Mouse (Mus musculus): ENCODE measurements around the gene Sfi1.
"Not testable (repeated sequence)": the region's sequence is repeated elsewhere in the genome, so short reads cannot be mapped to it uniquely, and the experiment has no call there.

The Sfi1 gene

GRCm38 (mm10) chr11:3193363-3193762 lies at the start of gene Sfi1:
Gene Sfi1 (minus strand): TSS chr11:3193463.
- DNase-seq (ENCODE audit: low read depth): no peak

- no peak for DNase-seq (ENCODE audit: low read depth)
These were observed 49.1 kb upstream of the Sfi1 start for GRCm38 (mm10) chr11:3242395-3242794.

DNA sequence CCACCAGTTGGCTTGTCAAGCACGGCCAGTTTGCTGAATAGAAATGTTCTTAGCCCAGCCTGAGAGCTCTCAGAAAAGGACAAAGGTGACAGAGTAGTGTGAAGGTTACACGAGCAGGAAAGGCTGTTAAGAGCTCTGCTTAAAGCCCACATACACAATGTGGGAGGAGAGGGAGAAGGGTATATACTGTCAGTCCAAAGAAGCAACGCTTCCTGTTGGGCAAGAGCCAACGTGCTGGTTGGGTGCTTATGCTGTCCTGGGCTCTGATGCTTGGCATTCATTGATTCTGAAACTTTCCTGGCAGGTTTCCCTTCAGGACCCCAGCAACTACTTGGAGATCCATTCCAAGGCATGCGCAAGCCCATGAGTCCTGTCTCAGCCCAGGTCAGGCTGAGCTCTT lies 42.0 kb upstream of the Sfi1 start:
- DNase-seq (ENCODE audit: low read depth): no peak

GRCm38 (mm10) chr11:3233704-3234103 lies 40.4 kb upstream of the Sfi1 start:
- no peak for DNase-seq (ENCODE audit: low read depth)

DNA sequence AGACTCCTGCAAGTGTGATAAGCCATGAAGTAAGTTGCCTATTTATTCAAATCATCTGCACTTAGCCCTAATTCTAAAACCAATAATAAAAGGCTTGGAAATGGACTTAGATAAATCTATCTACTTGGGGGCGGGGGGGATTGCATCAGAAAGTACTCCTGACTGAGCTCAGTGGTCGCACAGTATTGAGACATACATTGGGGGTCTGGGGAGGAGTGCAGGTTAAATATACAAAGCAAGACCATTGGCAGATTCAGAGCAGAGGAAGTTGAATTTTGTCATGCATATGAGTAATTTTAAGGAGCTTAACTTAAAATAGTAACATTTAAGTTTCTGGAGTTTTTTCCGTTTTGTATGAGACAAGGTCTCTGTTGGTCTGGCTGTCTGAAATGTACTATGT lies 39.0 kb upstream of the Sfi1 start:
- no peak for DNase-seq (ENCODE audit: low read depth)

DNA sequence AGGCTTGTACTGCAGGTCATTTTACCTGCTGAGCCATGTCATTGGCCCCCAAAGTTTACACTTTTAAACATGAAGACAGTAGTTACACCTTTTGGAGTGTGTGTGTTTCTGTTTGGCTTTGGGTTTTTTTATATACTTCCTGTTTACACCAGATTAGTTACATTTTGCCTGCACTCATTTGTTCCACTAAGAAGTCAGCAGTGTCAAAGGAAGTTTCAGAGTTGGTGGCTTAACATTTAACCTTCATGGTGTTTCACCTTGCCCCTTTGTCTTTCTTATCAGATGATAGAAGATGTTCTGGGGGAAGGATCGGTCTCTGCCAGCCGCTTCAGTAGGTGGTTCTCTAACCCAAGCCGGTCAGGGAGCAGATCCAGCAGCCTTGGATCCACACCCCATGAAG lies 33.9 kb upstream of the Sfi1 start:
- DNase-seq (ENCODE audit: low read depth): peak; percentile 70

DNA sequence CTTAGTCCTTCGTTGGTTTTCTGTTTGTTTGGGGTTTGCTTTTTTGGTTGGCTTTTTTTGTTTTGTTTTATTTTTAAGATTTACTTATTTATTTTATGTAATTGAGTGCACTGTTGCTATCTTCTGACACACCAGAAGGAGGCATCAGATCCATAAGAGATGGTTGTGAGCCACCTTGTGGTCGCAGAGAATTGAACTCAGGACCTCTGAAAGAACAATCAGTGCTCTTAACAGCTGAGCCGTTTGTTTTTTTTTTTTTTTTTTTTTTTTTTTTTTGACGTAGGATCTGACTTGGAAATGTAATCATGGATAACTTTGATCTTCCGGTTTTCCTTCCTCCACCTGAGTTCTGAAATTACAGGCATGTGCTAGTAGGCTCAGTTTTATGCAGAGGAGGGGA lies 29.8 kb upstream of the Sfi1 start:
- DNase-seq (ENCODE audit: low read depth): no peak

- DNase-seq (ENCODE audit: low read depth): no peak
These were observed 19.3 kb upstream of the Sfi1 start for GRCm38 (mm10) chr11:3212526-3212925.

GRCm38 (mm10) chr11:3206783-3207182 lies 13.5 kb upstream of the Sfi1 start:
- DNase-seq (ENCODE audit: low read depth): no peak

DNA sequence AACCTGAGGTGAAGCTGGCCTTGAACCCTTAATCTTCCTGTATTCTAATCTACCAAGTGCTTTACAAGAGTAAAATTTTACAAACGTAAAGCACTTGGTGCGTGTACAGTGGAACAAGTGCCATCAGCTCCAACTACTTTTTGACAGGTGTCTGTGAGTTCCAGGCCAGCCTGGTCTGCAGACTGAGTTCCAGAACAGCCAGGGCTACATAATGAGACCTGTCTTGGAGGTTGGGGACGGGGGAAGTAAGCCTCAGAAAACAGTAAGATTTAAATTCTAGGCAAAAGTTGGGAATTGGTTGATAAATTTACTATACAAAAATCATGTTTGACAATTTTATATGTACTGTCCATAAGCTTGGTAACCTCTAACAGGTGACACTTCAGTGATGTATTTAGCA lies 11.9 kb upstream of the Sfi1 start:
- DNase-seq (ENCODE audit: low read depth): no peak

DNA sequence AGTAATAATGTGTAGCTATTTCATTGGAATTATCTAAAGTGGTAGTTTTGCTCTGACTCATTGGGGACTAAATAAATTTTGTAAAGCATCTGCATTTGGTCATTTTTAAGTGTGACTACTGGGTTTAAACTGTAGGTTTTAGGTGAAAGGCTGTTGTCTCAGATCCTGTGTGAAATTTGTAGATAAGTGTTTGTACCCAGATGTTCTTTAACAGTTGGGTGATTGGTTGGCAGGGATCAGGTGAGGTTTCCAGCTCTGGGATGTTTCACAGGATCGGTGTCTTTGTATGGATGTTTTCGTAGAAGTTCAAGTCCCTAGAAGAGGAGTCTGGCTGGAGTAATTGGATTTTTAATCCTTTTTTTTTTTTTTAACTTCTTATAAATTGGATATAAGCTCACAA lies 10.5 kb upstream of the Sfi1 start:
- no peak for DNase-seq (ENCODE audit: low read depth)

GRCm38 (mm10) chr11:3202781-3203441 lies 9.6 kb upstream of the Sfi1 start:
- DNase-seq (ENCODE audit: low read depth): peak; percentile 76

GRCm38 (mm10) chr11:3202231-3202701 lies 9.0 kb upstream of the Sfi1 start, which contains the start of gene Eif4enif1:
Gene Eif4enif1 (plus strand): TSS chr11:3202392.
- DNase-seq (ENCODE audit: low read depth): peak; percentile 94

GRCm38 (mm10) chr11:3201326-3202230 lies 8.3 kb upstream of the Sfi1 start:
- no peak for DNase-seq (ENCODE audit: low read depth)

DNA sequence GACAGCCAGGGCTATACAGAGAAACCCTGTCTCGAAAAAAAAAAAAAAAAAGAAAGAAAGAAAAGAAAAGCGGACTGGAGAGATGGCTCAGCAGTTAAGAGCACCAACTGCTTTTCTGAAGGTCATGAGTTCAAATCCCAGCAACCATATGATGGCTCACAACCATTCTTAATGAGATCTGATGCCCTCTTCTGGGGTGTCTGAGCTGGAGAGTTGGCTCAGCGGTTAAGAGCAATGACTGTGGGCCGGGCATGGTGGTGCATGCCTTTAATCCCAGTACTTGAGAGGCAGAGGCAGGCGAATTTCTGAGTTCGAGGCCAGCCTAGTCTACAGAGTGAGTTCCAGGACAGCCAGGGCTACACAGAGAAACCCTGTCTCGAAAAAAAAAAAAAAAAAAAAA lies 7.4 kb upstream of the Sfi1 start:
- not testable (repeated sequence) for DNase-seq (ENCODE audit: low read depth)

DNA sequence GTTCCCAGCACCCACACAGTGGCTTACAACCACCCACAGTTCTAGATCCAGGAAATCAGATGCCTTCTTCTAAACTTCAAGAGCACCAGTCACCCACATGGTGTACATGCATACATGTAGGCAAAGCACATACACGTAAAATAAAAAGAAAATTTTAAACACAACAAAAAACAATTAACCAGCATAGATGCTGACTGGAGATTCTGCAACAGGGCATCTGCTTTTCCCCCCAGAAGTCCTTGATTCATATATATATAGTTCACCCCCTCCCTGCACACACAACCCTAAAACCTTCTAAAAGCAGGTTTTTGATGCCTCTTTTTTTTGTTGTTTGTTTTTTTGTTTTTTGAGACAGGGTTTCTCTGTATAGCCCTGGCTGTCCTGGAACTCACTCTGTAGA lies 10.6 kb downstream of the Sfi1 start:
- not testable (repeated sequence) for DNase-seq (ENCODE audit: low read depth)

DNA sequence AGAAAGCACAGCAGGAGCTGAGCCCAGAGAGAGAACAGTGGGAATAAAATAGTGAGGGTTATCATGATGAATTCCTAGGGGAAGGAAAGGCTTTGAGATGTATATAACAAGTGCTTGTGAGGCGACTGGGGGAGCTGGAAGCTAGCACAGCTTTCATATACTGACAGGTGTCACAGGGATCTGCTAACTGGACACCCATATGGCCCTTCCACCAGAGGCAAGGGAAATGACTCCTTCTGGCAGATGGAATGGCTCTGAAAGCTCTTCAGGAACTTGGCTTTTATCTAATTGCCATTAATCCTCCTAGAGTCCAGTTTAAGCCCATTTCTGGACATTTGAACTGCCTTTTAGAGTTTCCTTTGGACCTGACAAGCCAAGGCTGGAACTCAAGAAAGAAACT lies 11.3 kb downstream of the Sfi1 start:
- not testable (repeated sequence) for DNase-seq (ENCODE audit: low read depth)

GRCm38 (mm10) chr11:3181250-3181649 lies 12.0 kb downstream of the Sfi1 start:
- DNase-seq (ENCODE audit: low read depth): peak; percentile 46

DNA sequence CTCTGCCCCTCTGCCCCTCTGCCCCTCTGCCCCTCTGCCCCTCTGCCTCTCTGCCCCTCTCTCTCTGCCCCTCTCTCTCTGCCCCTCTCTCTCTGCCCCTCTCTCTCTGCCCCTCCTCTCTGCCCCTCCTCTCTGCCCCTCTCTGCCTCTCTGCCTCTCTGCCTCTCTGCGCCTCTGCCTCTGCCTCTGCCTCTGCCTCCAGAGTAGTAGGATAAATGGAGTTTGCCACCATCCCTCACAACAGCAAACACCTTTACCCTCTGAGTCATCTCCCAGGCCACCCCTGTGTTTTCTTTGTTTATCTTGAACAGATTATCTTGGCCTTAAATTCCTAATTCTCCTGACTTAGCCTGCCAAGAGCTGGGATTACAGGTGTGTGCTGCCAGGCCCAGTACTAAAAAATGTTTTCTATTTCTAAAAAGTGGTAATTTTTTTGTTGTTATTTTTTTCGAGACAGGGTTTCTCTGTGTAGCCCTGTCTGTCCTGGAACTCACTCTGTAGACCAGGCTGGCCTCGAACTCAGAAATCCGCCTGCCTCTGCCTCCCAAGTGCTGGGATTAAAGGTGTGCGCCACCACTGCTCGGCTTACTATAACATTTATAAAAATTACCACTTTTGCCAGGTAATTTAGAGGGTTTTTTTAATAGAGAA lies 12.6 kb downstream of the Sfi1 start:
- not testable (repeated sequence) for DNase-seq (ENCODE audit: low read depth)

- not testable (repeated sequence) for DNase-seq (ENCODE audit: low read depth)
These were observed 13.6 kb downstream of the Sfi1 start for GRCm38 (mm10) chr11:3179726-3180092.

DNA sequence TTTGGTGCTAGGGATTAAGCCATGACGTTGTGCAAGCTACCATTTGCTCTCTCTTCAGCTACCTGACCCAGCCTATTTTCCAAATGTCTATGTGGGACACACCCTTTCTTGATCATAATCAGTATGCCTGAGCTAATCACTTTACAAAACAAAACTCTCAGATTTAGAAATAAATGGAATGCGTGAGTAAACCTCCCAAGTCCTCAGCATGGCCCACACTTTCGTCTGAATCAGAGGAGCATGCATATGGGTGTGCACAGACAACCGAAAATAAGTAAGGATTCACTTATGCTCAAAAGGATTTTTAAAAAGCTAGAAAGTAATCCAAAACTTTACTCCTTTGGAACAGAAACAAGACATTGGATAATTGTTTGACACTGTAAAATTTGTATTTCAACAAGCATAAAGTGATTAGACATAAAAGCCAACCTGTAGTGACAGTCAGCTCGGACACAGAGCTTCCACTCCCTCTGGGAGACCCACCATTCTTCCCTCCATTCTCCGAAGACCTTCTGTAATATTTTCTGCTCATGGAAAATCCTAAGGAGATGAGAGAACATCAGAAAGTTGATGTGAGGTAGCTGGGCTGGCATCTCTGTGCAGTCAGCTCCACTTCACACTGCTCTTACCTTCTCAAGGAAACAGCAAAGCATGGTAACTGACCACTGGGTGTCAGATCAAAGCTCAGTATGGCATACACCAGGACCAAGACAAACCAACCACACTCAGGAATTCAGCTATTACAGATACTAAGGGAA lies 14.1 kb downstream of the Sfi1 start:
- DNase-seq (ENCODE audit: low read depth): not testable (repeated sequence)

Measured in induced T-regulatory cell, adult 2 months (primary cell).